Mouse (Mus musculus): ENCODE results near the gene Fgd4. TPM values are rescaled to one million over a fixed set of nuclear protein-coding genes. Genes with fewer than 3 reads are reported as not detected.

The Fgd4 gene
- polyA plus RNA-seq (2014; fragmentation: Nextera tagmentation; extraction: Ambion mirVana) = 10.1 and 10.2 TPM in 2 replicates

DNA sequence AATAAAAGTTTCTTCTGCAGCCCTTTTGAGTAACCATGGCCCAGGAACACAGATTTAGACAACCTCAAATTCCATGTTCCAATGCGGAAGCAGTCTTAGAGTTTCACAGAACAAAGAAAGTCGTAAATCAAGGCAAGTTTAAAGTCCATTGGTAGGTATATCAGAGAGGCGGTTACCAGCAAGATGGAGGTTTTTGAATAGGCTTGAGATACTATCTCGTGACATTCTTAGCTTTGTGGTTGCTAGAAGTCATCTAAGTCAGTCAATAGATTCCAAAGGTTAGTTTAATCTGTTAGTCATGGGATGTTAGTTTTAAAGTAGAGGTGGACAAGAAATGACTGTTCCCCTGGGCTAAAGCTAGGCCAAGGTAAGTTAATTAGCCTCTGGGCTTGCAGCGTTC, at the start of gene Fgd4:
TSS of gene Fgd4 (minus strand) at position 89 of the 400 bp plus-strand sequence.
- 47% methylated on average over 5 of the region's 5 CpGs for WGBS
- no peak for DNase-seq (ENCODE audit: low spot score)
- 0 out of 2 replicates have a peak within 1 kb of the TSS, but pooled peaks have one; percentile 14 for H3K27ac ChIP-seq (replicated peaks; ENCODE audit: low read depth, low read length)
- no peaks in the 10 kb centered on the region for H3K36me3 ChIP-seq (ENCODE audit: control insufficient read depth, insufficient read depth, low read length)
- no peaks in the 10 kb centered on the region for H3K9me3 ChIP-seq (ENCODE audit: control insufficient read depth, low read length)
- H3K27me3 ChIP-seq (ENCODE audit: control insufficient read depth, insufficient read depth, low read length) = no peaks in the 10 kb centered on the region
- H3K4me2 ChIP-seq (ENCODE audit: low read depth, severe bottlenecking) = peak within 1 kb of the TSS; percentile 93
- peak within 1 kb of the TSS; percentile 87 for H3K9ac ChIP-seq (ENCODE audit: low read length)
- peak within 1 kb of the TSS; percentile 74 for H3K4me3 ChIP-seq (ENCODE audit: low read depth, low read length)
- no peak for ATAC-seq (ENCODE audit: insufficient number of reproducible peaks, low FRiP score, low TSS enrichment, low read depth)
- no peaks in the 10 kb centered on the region for H3K4me1 ChIP-seq (ENCODE audit: control insufficient read depth, insufficient read depth, low read length)

DNA sequence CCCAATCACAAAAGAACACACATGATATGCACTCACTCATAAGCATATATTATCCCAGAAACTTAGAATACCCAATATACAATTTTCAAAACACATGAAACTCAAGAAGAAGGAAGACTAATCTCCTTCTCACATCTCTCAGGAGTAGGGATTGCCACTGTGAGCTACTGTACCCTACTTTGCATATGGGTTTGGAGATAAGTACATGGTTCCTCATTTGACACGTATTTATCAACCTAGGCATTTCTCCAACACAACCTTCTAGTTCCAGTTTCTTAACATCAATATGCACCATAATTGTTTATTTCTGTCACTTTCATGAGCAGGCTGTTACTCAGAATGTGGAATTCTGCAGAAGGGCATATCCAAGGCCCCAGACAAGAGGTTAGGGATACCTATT, 44.8 kb upstream of the Fgd4 start:
- DNase-seq (ENCODE audit: low spot score) (no peak), ATAC-seq (ENCODE audit: insufficient number of reproducible peaks, low FRiP score, low TSS enrichment, low read depth) (no peak)
- Histone ChIP-seq H3K4me1 (ENCODE audit: control insufficient read depth, insufficient read depth, low read length) (no peaks in the 10 kb centered on the region), H3K27ac (replicated peaks; ENCODE audit: low read depth, low read length) (no peak overlapping the region), H3K9me3 (ENCODE audit: control insufficient read depth, low read length) (no peaks in the 10 kb centered on the region), H3K9ac (ENCODE audit: low read length) (no peak overlapping the region), H3K36me3 (ENCODE audit: control insufficient read depth, insufficient read depth, low read length) (no peaks in the 10 kb centered on the region), H3K27me3 (ENCODE audit: control insufficient read depth, insufficient read depth, low read length) (no peaks in the 10 kb centered on the region), H3K4me2 (ENCODE audit: low read depth, severe bottlenecking) (no peak overlapping the region), H3K4me3 (ENCODE audit: low read depth, low read length) (no peak overlapping the region)
- 90% methylated on average over 1 of the region's 1 CpGs for WGBS

DNA sequence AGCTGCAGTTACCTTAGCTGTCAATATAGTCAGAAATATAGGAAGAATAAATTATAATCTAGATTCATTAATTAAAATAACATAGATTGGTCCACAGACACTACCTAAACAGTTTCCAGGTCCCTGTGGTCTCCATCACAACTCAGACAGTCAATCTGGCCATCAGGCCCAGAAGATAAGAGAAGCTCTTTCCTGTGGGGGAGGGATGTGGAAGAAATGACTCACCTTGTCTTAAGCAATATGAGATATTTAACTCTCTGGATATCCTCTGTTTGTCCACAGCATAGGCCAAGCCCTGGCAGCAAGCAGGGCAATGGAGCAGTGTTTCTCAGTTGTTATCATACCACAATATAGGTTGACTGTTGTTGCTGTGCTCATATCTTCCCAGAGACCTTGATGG, 33.4 kb upstream of the Fgd4 start:
- Histone ChIP-seq H3K27ac (replicated peaks; ENCODE audit: low read depth, low read length) (no peak overlapping the region), H3K9ac (ENCODE audit: low read length) (no peak overlapping the region), H3K36me3 (ENCODE audit: control insufficient read depth, insufficient read depth, low read length) (no peaks in the 10 kb centered on the region), H3K9me3 (ENCODE audit: control insufficient read depth, low read length) (no peaks in the 10 kb centered on the region; the same call in 1 of the 2 replicates), H3K4me2 (ENCODE audit: low read depth, severe bottlenecking) (no peak overlapping the region), H3K4me1 (ENCODE audit: control insufficient read depth, insufficient read depth, low read length) (no peaks in the 10 kb centered on the region), H3K4me3 (ENCODE audit: low read depth, low read length) (no peak overlapping the region), H3K27me3 (ENCODE audit: control insufficient read depth, insufficient read depth, low read length) (no peaks in the 10 kb centered on the region)
- ATAC-seq (ENCODE audit: insufficient number of reproducible peaks, low FRiP score, low TSS enrichment, low read depth) = no peak
- no peak for DNase-seq (ENCODE audit: low spot score)

DNA sequence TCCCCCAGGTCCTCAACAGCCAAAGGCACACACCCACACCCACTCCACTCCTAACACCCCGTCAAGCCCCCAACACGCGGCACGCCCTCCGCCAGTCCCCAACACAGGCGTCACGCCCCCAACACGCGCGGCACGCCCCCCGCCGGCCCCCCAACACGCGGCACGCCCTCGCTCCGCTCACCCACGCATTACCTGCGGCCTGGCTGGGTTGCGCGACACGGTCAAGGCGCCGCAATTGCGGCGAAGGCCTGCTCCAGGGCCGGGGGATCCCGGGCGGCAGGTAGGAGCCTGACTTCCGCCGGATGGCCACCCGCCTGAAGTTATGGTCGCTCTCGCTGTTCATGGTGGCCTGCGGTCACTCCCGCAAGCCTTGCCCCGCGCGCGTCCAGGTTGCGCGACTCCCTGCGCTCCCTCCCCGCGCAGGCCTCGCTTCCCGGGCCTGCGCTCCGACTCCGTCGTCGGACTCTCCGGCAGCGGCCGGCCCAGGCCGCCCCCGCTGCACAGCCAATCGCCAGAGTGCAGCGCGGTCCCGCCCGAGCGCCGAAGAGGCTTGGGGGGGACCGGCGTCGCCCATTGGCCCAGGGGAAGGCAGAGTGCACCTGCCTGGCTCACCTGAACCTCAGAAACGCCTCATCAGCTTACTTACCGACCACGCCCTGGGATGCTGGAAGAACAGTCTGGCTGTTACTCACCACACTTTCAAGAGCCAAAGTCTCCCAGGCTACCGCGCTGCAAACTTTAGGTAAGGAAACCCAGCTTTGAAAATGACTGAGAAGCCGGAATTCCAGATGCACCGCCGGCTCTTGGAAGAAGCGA, 555 bp downstream of the Fgd4 start:
- Histone ChIP-seq H3K27me3 (ENCODE audit: control insufficient read depth, insufficient read depth, low read length) (no peaks in the 10 kb centered on the region), H3K27ac (replicated peaks; ENCODE audit: low read depth, low read length) (0 out of 2 replicates have a peak overlapping the region, but pooled peaks have one; percentile 14), H3K36me3 (ENCODE audit: control insufficient read depth, insufficient read depth, low read length) (no peaks in the 10 kb centered on the region), H3K4me1 (ENCODE audit: control insufficient read depth, insufficient read depth, low read length) (no peaks in the 10 kb centered on the region), H3K4me2 (ENCODE audit: low read depth, severe bottlenecking) (peak overlapping the region; percentile 93), H3K4me3 (ENCODE audit: low read depth, low read length) (peak overlapping the region; percentile 74), H3K9ac (ENCODE audit: low read length) (peak overlapping the region; percentile 87), H3K9me3 (ENCODE audit: control insufficient read depth, low read length) (no peaks in the 10 kb centered on the region)
- under 1% methylated on average over 73 of the region's 77 CpGs for WGBS
- ATAC-seq (ENCODE audit: insufficient number of reproducible peaks, low FRiP score, low TSS enrichment, low read depth) (peak; percentile 94), DNase-seq (ENCODE audit: low spot score) (peak; percentile 77)

DNA sequence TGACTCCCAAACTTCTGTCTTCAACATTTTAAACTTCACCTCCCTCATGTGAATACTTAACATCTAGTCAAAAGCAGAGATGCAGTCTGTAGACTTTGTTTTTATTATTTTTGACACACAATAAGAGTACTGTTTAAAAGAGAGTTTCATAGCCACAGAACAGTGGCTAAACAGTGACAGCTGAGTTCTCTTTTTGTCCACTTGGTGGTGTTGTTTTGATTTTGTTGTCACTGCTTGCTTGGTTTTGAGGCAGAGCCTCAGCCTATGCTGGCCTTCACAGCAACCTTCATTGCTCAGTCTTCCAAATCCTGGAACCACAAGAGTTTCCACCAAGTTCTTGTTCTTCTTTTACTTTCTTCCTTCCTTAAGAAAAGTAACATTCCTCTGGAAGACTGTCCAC, 3.8 kb downstream of the Fgd4 start:
- ATAC-seq (ENCODE audit: insufficient number of reproducible peaks, low FRiP score, low TSS enrichment, low read depth) (no peak), DNase-seq (ENCODE audit: low spot score) (no peak)
- no peak overlapping the region for H3K9ac ChIP-seq (ENCODE audit: low read length)
- no peak overlapping the region for H3K4me3 ChIP-seq (ENCODE audit: low read depth, low read length)
- H3K27me3 ChIP-seq (ENCODE audit: control insufficient read depth, insufficient read depth, low read length) = no peaks in the 10 kb centered on the region
- H3K27ac ChIP-seq (replicated peaks; ENCODE audit: low read depth, low read length) = no peak overlapping the region
- H3K9me3 ChIP-seq (ENCODE audit: control insufficient read depth, low read length) = no peaks in the 10 kb centered on the region
- no peaks in the 10 kb centered on the region for H3K36me3 ChIP-seq (ENCODE audit: control insufficient read depth, insufficient read depth, low read length)
- H3K4me1 ChIP-seq (ENCODE audit: control insufficient read depth, insufficient read depth, low read length) = no peaks in the 10 kb centered on the region
- no peak overlapping the region for H3K4me2 ChIP-seq (ENCODE audit: low read depth, severe bottlenecking)

DNA sequence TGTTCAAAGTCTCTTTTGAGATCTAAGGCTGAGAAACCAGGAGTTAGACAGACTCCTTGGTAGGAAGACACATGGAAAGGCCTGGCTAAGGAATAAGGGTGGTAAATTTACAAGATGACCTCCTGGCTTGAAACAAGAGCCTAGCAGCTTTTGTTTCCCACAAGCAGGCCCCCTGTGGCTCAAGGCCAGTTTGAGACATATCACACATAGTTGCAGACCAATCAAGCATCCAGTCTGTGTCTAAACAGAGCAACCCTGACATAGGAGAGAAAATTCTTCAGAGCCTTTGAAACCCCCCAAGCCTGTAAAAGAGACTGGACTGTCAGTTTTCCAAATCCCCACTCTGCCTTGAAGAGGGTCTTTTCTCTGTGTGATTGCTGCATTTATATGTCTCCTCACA, 7.7 kb downstream of the Fgd4 start:
- no peak overlapping the region for H3K9ac ChIP-seq (ENCODE audit: low read length)
- H3K27ac ChIP-seq (replicated peaks; ENCODE audit: low read depth, low read length) = no peak overlapping the region
- no peak overlapping the region for H3K4me3 ChIP-seq (ENCODE audit: low read depth, low read length)
- H3K27me3 ChIP-seq (ENCODE audit: control insufficient read depth, insufficient read depth, low read length) = no peaks in the 10 kb centered on the region
- no peak overlapping the region for H3K4me2 ChIP-seq (ENCODE audit: low read depth, severe bottlenecking)
- no peaks in the 10 kb centered on the region for H3K4me1 ChIP-seq (ENCODE audit: control insufficient read depth, insufficient read depth, low read length)
- H3K36me3 ChIP-seq (ENCODE audit: control insufficient read depth, insufficient read depth, low read length) = no peaks in the 10 kb centered on the region
- DNase-seq (ENCODE audit: low spot score) = no peak
- no peak for ATAC-seq (ENCODE audit: insufficient number of reproducible peaks, low FRiP score, low TSS enrichment, low read depth)
- no peaks in the 10 kb centered on the region for H3K9me3 ChIP-seq (ENCODE audit: control insufficient read depth, low read length)

DNA sequence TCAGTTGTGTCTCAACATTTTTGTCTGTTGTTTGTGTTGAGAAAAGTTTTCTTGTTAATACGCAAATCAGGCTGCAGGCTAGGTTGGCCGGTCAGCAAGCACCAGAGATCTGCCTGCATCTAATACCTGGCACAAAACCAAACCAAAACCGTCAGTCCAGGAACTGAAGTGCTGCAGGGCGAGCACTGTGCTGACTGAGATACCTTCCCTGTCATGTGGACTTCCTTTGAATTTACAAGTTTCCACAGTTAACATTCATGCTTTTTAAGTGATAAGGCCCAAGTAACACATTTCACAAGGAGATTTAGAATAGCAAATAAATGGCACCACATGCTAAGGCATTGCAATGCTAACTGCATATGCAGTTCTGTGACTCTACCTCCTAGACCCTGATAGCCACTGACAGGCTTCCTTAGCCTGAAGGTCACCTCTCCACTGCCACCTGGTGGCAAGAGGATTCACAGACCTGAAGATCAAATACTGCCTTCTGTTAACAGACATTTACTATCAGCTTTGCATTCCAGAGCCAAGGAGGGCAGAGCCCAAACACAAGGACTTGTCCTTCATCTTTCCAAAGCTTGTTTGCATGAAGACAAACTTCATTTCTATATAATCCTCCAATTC, 15.8 kb downstream of the Fgd4 start:
- Histone ChIP-seq H3K4me2 (ENCODE audit: low read depth, severe bottlenecking) (no peak overlapping the region), H3K27me3 (ENCODE audit: control insufficient read depth, insufficient read depth, low read length) (no peaks in the 10 kb centered on the region), H3K27ac (replicated peaks; ENCODE audit: low read depth, low read length) (no peak overlapping the region), H3K9me3 (ENCODE audit: control insufficient read depth, low read length) (no peaks in the 10 kb centered on the region), H3K9ac (ENCODE audit: low read length) (no peak overlapping the region), H3K4me1 (ENCODE audit: control insufficient read depth, insufficient read depth, low read length) (no peaks in the 10 kb centered on the region), H3K4me3 (ENCODE audit: low read depth, low read length) (no peak overlapping the region), H3K36me3 (ENCODE audit: control insufficient read depth, insufficient read depth, low read length) (no peaks in the 10 kb centered on the region)
- DNase-seq (ENCODE audit: low spot score) = peak; percentile 86
- WGBS = 75% methylated on average over 4 of the region's 4 CpGs
- ATAC-seq (ENCODE audit: insufficient number of reproducible peaks, low FRiP score, low TSS enrichment, low read depth) = no peak; the same call in 1 of the 2 replicates

DNA sequence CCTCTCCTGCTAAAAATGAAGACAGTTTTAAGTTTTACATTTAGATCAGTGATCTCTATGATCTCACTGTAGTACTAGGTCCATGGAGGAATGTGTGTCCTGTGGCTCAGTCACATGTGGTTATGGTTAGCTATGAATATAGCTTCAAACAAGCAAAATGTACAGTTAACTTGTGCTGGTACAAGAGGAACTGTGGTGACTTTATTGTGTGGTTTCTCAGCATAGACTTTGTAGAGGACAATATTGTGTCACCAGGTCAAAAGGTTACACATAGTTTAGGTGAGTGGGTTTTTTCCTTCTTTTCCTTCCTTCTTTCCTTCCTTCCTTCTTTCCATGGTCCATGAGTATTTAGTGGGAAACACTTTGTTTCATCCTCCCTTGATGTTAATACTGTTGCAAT, 23.8 kb downstream of the Fgd4 start:
- H3K4me2 ChIP-seq (ENCODE audit: low read depth, severe bottlenecking) = no peak overlapping the region
- ATAC-seq (ENCODE audit: insufficient number of reproducible peaks, low FRiP score, low TSS enrichment, low read depth) (no peak), DNase-seq (ENCODE audit: low spot score) (no peak)
- no peak overlapping the region for H3K9ac ChIP-seq (ENCODE audit: low read length)
- H3K4me1 ChIP-seq (ENCODE audit: control insufficient read depth, insufficient read depth, low read length) = no peaks in the 10 kb centered on the region
- no peak overlapping the region for H3K4me3 ChIP-seq (ENCODE audit: low read depth, low read length)
- H3K36me3 ChIP-seq (ENCODE audit: control insufficient read depth, insufficient read depth, low read length) = no peaks in the 10 kb centered on the region
- no peak overlapping the region for H3K27ac ChIP-seq (replicated peaks; ENCODE audit: low read depth, low read length)
- no peaks in the 10 kb centered on the region for H3K9me3 ChIP-seq (ENCODE audit: control insufficient read depth, low read length)
- no peaks in the 10 kb centered on the region for H3K27me3 ChIP-seq (ENCODE audit: control insufficient read depth, insufficient read depth, low read length)
